Mouse (Mus musculus) spleen, postnatal 36 days (tissue): Measurements from ENCODE around the gene Rgs4.

Experiments used
- DNase-seq, 2 experiments: peaks; one replicate each; pipeline ENCODE4 v3.0.0; 2022; ENCODE audit warnings: low spot score in 2 of 2, mixed read lengths in 1 of 2

Gene Rgs4

DNA sequence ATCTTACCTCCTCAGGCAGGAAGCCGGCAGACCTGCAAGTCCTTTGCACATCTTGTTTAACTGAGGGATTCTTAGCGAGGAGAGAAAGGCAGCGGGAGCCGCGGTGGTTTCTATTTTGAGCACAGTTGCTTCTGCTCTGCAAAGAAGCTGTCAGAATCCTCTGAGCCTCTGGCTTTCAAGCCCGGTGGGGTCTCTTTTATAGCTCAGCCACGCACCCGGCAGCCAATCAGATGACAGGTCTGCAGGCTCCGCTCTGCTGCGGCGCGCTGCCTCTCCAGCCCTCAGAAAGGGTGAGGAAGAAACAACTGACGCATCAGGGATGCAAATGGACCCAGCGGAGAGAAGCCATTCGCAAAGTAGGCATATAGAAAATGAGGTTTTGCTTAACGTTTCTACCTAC lies at the start of gene Rgs4:
Rgs4 (minus strand) TSS at position 170 of the 400 bp plus-strand sequence.
- DNase-seq, result no peak

DNA sequence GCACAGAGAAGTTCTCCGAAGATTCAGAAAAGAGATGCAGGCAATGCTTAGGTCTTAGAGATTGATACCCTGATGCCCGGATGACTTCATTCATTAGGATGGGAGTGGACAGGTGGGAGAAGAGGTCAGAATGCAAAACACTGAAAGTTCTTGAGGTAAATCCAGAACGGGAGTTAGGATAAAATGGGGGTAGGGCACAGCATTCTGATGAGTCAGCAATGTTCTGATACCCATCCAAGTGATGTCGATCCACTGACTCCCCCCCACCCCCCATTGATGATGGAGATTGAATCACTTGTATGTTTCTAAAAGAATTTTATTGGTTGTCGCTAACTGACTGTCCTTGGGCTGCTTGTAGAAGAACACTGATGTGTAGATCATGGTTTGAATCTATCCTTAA lies 45.0 kb upstream of the Rgs4 start:
- DNase-seq, result no peak

DNA sequence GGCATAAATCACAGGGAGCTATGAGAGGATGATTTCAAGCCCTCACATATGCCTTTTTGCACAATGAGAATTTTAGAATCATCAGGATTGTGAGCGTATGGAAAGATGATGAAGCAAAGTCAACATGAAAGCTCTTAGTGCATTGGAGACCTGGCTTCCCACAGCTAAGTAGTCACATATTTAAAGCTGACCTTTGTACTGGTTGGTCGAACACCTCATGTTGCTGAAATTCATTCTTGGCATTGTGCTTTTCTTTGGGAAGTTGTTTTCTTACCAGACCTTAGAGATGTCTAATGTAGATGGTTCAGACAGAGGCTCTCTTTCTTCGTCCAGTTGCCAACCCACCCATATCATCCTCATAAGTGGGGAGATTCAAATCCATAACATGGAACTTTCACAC lies 38.5 kb upstream of the Rgs4 start:
- no peak for DNase-seq

DNA sequence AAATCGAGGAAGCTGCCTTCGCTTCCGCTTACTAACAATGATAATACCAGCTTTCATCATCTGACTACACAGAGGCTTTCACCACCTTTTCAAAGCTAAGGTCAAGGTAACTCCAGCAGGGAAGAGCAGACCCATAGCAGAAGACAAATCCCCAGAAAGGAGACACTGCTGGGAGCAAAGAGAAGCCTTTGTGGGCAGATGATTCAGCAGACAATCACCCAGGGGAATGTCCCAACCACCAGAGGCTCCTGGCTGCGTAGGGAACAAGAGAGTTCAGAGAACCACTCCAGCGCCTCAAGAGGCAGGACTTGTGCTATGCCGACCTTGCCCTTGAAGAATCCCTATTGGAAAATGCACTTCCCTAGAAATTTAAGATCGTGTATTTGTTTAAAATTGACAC lies 29.1 kb upstream of the Rgs4 start:
- DNase-seq, result no peak

DNA sequence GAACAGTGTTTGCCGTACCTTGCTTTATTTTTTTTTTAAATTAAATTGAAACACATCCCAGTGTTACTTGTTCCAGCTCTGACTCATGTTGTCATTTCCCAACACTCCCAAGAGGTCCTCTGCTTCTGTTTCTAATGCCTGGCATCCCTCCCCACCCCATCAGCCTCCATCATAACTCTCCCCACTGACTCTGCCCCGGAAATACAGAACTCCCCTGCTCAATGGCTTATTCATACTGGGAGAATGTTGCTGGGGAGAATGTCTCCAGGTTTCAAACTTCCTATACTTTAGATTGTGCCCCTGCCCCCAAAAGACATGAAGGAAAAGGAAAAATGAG lies 17.1 kb upstream of the Rgs4 start:
- DNase-seq, result no peak

DNA sequence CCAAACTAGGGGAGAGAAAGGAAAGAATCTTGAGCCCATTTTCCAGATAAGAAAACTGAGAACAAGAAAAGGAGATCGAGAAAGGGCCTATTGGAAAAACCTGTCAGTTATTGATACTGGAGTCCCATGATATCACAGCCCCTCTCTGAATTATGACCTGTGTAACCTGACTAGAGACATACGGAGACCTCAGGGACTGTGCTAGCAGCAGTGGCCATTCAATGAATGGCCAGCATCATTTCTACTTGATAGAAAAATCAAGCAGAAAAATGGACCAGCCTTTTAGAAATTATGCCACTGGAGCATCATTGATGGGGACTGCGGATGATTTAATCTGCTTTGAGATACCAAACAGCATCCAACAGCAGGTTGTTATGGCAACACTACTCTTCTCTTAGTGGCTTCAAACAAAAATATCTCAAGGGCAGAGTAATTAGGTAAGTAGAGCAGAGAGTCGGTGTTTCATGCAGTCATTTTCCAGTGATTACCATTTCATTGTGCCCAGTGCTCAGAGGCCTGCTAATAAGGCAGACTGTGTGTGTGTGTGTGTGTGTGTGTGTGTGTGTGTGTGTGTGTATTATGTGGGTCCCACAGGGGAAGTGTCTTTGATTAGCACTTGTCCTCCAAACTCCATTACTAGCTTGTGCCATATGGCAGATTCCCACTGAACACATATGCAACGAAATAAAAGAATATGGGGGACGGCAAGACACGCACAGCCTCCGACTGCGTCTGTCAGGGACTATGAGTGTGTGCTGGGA lies 16.6 kb upstream of the Rgs4 start:
- DNase-seq, result no peak

DNA sequence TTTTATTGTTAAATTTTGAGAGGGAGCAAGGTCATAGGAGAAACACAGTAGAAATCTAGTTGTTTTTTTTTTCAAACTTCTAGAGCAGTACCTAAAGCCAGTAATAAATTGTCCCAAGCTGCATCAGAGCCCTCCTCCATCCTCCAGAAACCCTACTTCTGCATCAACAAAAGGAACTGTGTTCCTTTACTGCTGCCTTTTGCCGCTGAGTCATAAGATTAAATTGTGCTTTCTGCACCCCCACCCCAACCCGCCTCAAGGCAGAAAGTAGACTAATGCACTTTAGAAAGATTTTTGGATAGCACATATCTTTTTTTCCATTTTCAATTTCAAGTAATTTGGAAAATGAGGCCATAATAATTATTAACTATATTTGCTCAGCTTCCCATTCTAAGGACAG lies 15.1 kb upstream of the Rgs4 start:
- no peak for DNase-seq

DNA sequence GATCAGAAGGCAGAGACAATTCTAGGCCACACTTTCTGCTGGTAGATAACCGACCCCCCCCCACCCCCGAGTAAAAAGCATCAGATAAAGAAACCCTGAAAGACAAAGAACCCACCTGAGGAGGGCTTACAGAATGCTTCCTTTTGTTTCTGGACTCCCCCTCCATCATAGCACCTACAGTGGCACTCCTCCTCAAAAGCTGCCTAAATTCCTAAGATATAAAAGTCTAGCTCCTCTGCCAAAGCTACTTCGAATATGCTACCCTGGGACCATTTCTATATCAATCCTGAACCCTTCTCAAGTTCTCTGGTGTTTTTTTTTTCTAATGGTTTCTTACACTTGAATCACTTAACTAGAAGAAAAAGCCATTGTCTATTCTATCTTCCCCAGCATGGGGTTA lies 9.1 kb upstream of the Rgs4 start:
- DNase-seq, result no peak

DNA sequence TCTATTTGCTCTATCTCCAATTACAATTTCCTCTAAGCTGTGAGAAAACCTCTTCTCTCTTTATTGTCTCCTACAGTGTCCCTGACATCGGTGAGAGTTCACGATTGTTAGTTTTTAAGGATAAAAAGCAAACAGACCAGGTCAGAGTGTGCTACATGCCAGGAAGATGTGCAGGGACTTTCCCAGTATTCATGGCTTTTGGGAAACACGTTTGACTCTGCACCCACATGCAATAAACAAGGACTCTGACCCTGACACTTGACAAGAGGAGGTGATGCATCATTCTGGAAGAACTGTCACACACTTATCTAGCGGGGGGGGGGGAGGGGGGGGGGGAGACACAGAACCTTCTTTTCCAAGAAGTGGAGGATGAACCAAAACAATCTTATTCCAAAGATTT lies 5.0 kb upstream of the Rgs4 start:
- DNase-seq, result no peak

DNA sequence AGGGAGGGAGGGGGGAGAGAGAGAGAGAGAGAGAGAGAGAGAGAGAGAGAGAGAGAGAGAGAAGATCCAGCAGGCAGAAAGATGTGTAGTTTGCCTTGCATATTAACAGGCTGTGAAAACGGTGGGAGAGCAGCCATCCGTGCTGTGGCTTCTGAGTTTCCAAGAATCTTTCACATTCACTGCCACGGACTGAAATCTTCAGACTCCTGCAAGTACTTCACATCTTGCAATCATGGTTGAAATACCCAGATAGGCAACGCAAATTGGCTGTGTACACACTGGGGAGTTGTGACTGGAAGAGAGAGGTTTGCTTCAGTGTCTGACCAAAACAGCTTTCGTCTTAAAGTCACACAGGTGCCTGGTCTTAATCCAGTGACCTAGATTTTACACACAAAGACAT lies 997 bp upstream of the Rgs4 start:
- DNase-seq, result no peak

DNA sequence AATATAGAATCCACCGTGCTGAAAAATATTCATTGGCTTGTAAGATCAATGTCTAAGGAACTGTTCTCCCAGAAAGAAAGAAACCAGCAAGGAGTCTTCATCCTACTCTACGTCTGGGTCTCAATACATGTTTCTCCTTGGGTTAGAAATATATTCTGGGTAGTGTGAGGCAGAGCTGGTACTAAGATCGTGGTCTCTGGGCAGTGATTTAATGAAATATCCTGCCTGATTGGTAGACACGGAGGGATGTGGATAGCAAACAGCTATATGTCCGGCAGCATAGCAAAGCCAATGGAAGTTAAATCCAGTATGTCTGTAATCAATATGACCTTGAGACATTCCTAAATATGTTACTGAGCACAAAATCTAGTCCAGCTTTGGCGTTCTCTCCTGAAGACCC lies 460 bp upstream of the Rgs4 start:
- no peak for DNase-seq

DNA sequence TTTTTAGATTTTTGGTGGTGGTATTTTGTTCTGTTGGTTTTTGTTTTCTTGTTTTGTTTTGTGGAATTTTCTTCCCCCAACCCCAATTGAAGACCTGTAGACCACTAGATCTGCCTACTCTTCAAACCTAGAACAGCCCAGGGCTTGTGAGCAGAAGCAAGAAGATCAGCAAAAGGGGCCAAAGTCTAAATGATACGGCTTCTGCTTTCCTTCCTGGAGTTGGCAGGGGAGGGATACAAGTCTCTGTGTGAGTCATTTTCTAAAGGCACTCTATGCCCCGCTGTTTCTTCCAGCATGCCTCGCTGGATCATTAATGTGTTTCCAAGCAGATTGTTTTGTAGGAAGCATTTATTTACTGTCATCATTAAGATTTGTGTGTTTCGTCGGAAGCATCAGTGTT lies 6.3 kb downstream of the Rgs4 start:
- no peak for DNase-seq

DNA sequence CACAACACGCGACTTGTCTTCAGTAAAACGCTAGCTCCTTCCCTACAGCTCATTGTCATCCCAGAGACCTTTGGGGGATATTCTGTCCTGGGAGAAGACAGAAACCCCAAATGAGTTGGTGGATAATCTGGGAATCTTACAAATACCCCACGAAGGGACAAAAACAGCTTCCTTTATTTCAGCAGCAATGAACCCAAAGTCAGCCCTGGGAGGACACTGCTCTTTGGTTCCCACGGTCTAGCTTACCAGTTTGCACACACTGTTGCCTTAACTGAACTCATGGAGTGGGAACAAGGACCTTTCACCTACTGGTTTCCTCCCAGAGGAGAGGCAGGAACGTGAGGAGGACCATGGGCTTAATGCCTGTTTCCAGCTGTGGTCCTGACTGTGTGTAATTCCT lies 10.2 kb downstream of the Rgs4 start:
- no peak for DNase-seq

DNA sequence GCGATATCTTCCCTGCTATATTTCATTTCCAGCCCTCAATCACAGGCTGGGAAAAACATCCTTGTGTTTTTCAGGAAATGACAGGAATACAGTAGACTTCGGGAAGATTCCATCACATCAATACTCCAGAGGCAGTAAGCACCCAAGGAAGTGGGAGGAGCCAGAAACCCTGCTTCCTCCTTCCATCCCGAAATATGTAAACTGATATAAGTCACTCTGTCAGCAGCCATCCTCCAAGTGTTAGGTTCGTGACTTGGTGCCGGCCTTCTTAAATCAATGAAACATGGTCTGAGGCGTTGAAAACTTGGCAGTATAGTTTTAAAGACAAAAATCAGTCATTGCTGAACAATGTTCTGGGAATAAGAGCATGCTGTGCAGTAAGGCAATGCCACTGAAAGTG lies 11.3 kb downstream of the Rgs4 start:
- no peak for DNase-seq

DNA sequence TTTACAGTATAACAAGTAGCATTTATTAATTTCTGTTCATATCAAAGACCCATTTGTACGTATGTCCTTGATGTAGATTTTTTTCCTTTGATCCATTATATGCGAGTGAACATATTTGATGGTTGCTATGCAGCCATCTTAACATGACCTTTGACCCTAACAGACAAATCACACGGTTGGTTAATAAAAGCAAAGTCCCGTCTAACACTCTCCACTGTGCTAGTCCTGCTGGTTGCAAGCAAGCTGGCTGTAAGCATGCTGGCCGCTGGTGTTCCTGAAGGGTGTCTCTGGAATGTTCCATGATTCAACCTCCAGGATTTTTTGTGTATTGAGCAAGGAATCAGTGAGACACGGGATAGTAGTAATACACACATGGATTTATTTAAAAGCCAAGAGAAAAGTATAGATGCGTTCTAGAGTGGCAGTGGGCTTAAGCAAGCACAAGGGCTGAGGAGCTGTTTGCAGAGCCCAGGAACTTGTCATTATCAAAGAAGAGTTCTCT lies 16.8 kb downstream of the Rgs4 start:
- no peak for DNase-seq

DNA sequence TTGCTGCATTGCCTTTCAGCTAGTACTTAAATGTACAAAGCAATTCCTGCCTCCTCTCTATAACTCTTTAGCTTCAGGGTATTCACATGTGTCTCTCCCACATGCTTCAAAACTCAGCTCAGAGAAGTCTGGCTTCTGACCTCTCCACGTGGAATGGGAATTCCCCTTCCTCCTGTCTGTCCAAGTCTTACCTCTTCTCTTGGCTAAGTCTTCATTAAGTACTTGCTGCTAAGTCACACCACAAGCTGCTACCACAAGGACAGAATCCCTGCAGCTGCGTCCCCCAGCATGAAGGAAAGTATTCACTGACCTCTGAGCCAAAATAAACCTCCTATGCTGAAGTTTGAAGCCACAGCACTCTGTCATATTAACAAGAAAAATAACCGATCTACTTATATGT lies 21.1 kb downstream of the Rgs4 start:
- no peak for DNase-seq

DNA sequence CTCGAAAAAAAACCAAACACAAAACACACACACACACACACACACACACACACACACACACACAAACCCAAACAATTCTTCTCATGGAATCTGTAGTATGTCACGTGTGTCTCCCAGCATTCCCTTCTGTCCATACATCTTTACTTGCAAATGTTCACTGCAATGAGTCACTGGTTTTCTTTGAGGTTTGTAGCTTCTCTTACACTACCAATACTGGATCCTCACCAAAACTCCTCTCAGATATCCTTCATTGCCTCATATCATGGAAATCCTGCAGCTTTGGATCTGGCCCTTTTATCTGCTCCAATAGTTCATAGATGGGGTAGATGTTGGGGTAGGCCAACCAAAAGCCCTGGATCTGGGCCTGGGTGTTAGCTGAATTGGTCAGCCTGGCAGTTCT lies 25.6 kb downstream of the Rgs4 start:
- DNase-seq, result no peak

DNA sequence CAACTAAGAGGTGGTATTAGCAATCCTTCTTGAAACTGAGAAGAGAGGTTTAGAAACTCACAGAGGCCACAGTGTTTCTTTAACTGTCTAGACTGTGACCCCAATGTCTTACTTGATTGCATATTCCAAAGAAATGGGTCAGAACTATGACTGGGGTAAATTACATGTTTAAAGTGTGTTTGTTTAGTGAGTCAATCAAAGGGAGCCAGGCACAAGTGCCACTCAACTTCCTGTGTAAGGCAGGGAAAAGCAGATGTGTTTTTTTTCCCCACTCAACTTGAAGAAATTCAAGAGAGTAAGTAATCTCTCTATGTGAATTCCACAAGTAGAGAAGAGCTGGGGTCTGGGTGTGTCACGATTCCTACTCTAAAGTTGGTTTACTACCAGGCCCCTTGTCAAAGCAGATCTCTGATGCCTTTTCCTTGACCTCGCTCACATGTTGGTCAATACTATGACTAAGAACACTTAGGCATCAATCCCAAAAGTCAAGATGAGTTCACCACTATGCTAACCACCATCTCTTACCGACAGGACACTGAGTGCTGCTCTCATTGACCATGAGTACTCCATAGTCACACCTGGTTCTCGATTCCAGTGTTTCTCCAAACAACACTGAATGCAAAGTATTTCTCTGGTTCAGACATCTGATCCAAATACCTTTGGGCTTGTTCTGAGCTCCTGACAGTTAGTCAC lies 42.9 kb downstream of the Rgs4 start:
- no peak for DNase-seq

DNA sequence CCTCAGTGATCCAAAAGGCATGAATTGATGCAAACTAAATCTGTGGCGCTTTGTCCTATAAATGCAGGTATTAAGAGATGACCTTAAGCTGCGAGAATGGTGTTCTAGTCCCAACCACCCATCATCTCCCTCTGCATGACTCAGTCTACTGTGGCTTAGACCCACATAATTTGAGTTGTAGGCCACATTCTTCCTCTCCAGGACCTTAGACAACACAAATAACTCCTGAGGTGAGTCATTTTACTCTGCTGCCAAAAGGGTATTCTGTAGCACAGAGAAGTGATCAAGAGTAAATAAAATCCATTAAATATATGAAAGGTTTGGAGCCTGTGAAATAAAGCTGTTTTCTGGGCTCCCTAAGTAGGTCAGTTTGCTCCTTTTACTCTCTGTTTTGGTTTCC lies 48.3 kb downstream of the Rgs4 start:
- no peak for DNase-seq

DNA sequence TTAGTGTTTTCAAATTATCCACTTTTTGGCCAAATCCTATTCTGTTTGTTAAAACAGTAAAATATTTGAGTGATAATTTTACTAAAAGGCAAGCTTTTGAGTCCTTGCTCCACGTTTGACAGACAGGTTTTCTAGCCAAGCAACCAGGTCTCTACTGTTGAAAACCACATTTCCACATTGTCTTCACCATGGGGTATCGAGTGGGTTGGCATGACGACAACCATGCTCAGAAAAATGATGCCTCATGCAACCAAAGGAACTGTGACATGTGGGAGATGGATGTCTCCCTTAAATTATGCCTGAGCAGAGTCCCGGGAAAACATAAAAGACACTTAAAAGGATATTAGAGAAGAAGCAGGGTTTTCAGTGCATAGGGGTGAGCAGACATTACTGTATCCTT lies 50.2 kb downstream of the Rgs4 start:
- DNase-seq, result no peak

DNA sequence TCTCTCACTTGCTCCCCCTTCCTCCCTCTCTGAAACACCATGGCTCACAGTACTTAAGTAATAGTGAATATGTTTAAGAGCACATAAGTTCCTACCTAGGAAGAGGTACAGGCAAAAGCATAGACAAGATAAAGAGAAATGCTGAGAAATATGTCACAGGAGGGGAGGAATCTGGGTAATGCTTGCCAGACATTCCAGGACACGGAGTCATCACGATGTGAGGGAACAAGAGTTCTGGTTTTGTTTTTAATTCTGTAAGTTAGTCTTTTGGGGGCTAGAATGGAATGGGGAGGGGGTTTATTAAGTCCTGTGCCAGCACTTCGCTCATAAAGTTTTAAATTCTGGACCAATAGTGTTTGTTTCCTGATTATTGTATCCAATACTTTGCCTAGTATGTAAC lies 52.1 kb downstream of the Rgs4 start:
- no peak for DNase-seq

DNA sequence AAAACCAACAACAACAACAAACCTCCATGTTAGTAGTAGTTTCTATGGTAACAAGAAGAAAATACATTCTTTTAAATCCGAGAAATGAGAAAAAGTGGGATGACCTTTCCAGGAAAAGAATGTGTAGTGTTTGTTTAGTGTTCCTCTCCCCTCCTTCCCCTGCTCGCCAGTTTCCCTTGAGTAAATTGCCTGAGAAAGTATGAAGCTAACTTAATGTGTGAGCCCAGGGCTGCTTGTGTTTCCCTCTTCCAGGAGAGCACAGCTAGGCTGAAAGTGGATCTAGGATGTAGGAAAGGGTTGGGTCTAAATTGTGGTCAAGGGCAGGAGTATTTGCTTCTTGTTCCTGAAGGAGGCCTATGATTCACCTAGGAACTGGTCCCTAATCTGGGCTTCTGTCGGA lies 53.9 kb downstream of the Rgs4 start:
- no peak for DNase-seq

DNA sequence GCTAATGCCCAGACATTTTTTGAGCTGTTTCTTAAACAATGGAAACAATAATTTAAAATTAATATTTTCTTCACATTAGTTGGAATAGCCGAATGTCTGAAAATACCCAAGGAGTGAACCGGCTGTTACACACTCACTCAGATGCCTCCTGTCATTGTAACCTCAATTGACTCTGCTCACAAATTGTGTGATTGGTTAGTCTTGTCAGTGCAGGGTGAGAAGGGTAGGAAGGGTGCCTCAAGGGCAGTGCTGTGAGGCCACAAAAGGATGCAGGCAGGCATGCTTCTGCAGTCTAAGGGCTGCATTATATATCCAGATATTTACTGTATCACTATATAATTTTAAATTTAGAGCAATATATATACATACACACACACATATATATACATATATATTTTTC lies 54.4 kb downstream of the Rgs4 start:
- DNase-seq, result no peak
